Mouse (Mus musculus) C2C12 (cell line): ENCODE data around the gene Wnt4. TPM values are rescaled to one million over a fixed set of nuclear protein-coding genes. Genes with fewer than 3 reads are reported as not detected.

Experiments
- H3K27me3 ChIP-seq: one replicate; pipeline ENCODE4 v1.6.1; 2011; ENCODE audit not compliant: control insufficient read depth, insufficient read depth, insufficient read length
- H3K36me3 ChIP-seq: one replicate; pipeline ENCODE4 v1.6.1; 2011; ENCODE audit not compliant: control insufficient read depth, insufficient read depth
- H3K4me3 ChIP-seq: one replicate; pipeline ENCODE4 v1.5.1; 2011; ENCODE audit warnings: mild to moderate bottlenecking, control low read depth; ENCODE audit not compliant: poor library complexity, insufficient read depth, severe bottlenecking
- H3K79me2 ChIP-seq: one replicate; pipeline ENCODE4 v1.6.1; 2011; ENCODE audit not compliant: control insufficient read depth, insufficient read depth
- H3K79me3 ChIP-seq: one replicate; pipeline ENCODE4 v1.6.1; 2011; ENCODE audit warnings: low read depth, control low read depth
- H3ac ChIP-seq: one replicate; pipeline ENCODE3; 2011; ENCODE audit warnings: low read depth; ENCODE audit not compliant: control insufficient read depth, insufficient read length
- CEBPB ChIP-seq: IDR thresholded peaks from one replicate; pipeline ENCODE4 v1.6.1; 2011; ENCODE audit warnings: low read depth, mild to moderate bottlenecking, control low read depth, moderate library complexity
- CTCF ChIP-seq: IDR thresholded peaks from one replicate; pipeline ENCODE4 v1.5.1; 2011; ENCODE audit not compliant: control insufficient read depth, insufficient read depth, insufficient read length
- FOSL1 ChIP-seq: IDR thresholded peaks from one replicate; pipeline ENCODE4 v1.8.0; 2011; ENCODE audit warnings: mild to moderate bottlenecking, low read length; ENCODE audit not compliant: poor library complexity, insufficient read depth, severe bottlenecking
- MAX ChIP-seq: IDR thresholded peaks from one replicate; pipeline ENCODE4 v1.6.1; 2011; ENCODE audit warnings: mild to moderate bottlenecking, control low read depth
- MYOD1 ChIP-seq: IDR thresholded peaks from one replicate; pipeline ENCODE4 v1.6.1; 2011; ENCODE audit warnings: low read depth; ENCODE audit not compliant: control insufficient read depth, insufficient read length
- MYOG ChIP-seq: IDR thresholded peaks from one replicate; pipeline ENCODE4 v1.6.1; 2011; ENCODE audit not compliant: control insufficient read depth, insufficient read length; ENCODE audit errors: extremely low read depth
- USF1 ChIP-seq: IDR thresholded peaks from one replicate; pipeline ENCODE4 v1.6.1; 2011; ENCODE audit warnings: low read depth, mild to moderate bottlenecking, control low read depth, moderate library complexity
- polyA plus RNA-seq: library from polyadenylated mRNA; unstranded; fragments of >200 nt; fragmentation: generic; extraction: Trizol; gene quantifications from one replicate; pipeline ENCODE4 v1.2.1, GENCODE M21; 2012; ENCODE audit warnings: missing spikeins

The Wnt4 gene
- polyA plus RNA-seq, 1 experiment = 3.3 TPM

DNA sequence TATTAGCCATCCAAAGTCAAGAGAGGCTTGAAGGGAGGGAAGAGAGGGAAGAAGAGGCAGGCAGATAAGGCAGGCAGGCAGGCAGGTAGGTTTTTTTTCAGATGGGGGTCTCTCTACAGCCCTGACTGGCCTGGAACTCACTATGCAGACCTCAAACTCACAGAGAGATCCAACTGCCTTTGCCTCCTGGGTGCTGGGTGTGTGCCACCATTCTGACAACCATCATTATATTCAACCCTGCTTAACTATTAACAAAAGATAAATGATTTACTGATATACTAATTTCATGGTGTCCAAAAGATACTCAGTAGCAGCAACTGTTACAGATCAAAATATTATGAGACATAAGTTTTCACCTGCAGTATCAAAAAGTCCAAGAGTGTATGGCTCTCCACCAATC lies 54.8 kb downstream of the Wnt4 start:
- TF ChIP-seq USF1 = no peak
- TF ChIP-seq MAX = no peak
- no peak for TF ChIP-seq MYOD1
- TF ChIP-seq MYOG = no peak
- TF ChIP-seq CEBPB = no peak
- no peak for TF ChIP-seq CTCF
- TF ChIP-seq FOSL1 = no peak
- Histone ChIP-seq H3K27me3 (no peaks in the 10 kb centered on the region), H3K79me2 (peaks cover 75% of the 10 kb centered on the region), H3K79me3 (peaks cover 48% of the 10 kb centered on the region), H3ac (no peak overlapping the region), H3K4me3 (no peak overlapping the region), H3K36me3 (peaks cover 79% of the 10 kb centered on the region)

DNA sequence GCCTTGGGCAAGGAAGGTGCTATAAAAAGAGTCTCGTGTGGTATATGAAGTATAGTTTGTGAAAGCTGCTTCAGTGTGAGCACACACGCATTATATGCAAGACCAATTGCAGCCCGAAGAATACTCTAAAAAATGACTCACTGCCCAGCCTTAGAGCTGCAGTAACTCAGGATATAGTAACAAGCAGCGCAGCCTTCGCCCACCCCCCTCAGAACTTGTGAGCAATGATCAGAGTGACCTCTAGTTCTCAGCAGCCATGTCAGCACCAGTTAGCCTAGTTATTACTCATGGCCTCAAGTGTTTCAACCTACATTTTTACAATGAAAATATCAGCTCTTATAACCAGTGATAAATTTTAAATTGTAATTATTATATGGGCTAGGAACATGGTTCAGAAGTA lies 59.2 kb downstream of the Wnt4 start:
- peaks cover 47% of the 10 kb centered on the region for H3K36me3 ChIP-seq

DNA sequence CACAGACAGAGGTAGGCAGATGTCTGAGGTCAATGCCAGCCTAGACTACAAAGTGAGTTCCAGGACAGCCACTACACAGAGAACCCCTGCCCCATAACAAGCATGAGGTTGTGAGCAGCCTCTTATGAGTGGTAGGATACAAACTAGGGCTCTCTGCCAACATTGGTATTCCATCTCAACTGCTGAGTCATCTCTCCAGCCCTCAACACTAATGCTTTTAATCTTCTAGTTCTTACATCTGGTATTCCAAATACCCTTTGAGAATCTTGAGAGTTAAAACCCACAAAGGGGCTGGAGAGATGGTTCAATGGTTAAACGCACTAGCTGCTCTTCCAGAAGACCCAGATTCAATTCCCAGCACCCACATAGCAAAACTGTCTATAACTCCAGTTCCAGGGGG lies 62.1 kb downstream of the Wnt4 start:
- Histone ChIP-seq H3K79me3 (peaks cover 95% of the 10 kb centered on the region), H3K36me3 (peaks cover 37% of the 10 kb centered on the region), H3ac (no peak overlapping the region), H3K4me3 (no peak overlapping the region), H3K27me3 (no peaks in the 10 kb centered on the region), H3K79me2 (peaks cover 100% of the 10 kb centered on the region)
- TF ChIP-seq MAX (no peak), CTCF (no peak), MYOD1 (no peak), FOSL1 (no peak), MYOG (no peak), CEBPB (no peak), USF1 (no peak)

More for the DNA sequence above, 59.2 kb downstream of the Wnt4 start:
- Histone ChIP-seq H3K79me3 (peaks cover 76% of the 10 kb centered on the region), H3ac (no peak overlapping the region), H3K79me2 (peaks cover 99% of the 10 kb centered on the region), H3K27me3 (no peaks in the 10 kb centered on the region), H3K4me3 (no peak overlapping the region)
- no peak for TF ChIP-seq CEBPB
- TF ChIP-seq MYOD1 = no peak
- no peak for TF ChIP-seq MYOG
- no peak for TF ChIP-seq MAX
- TF ChIP-seq CTCF = no peak
- TF ChIP-seq FOSL1 = no peak
- no peak for TF ChIP-seq USF1

DNA sequence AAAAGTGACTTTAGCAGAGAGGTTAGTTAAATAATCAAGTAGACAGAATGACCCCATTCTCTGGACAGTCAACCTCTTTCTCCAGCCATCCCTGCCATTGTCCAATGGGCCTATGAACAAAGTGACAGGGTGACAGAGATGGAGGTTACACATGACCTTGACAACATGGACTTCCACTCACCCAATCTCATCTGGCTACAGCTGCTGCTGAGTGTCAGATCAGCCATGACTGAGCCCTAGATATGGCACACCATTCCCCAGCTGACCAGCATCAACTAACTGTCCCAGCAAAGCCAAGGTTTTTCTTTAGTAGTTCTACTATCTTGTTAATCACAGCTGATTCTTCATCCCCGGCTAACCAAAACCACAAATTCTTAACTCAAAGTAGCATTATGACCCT lies 65.5 kb downstream of the Wnt4 start:
- Histone ChIP-seq H3ac (no peak overlapping the region), H3K36me3 (peaks cover 33% of the 10 kb centered on the region), H3K79me3 (peaks cover 93% of the 10 kb centered on the region), H3K4me3 (no peak overlapping the region), H3K27me3 (no peaks in the 10 kb centered on the region), H3K79me2 (peaks cover 100% of the 10 kb centered on the region)
- TF ChIP-seq MAX = no peak
- TF ChIP-seq FOSL1 = no peak
- no peak for TF ChIP-seq MYOG
- TF ChIP-seq CTCF = no peak
- TF ChIP-seq USF1 = no peak
- no peak for TF ChIP-seq CEBPB
- no peak for TF ChIP-seq MYOD1

DNA sequence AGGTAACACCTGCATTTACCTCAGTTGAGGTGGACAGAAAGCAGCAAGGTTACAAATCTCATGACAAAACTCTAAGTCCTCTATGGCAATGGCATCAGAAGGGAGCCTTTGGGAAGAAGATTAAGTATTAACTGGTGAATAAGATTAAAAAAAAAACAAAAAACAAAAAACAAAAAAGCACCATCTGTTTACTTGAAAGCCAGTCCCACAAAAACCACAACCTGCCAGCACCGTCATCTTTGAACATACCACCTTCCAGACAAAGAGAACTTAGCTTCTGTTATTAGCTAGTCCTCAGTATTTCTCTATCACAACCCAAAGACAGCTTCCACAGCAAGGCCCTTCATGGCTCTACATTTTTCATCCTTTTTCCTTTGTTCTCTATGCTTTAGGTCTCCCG lies 67.8 kb downstream of the Wnt4 start:
- H3K27me3 ChIP-seq = no peaks in the 10 kb centered on the region
- peaks cover 94% of the 10 kb centered on the region for H3K79me3 ChIP-seq
- peaks cover 22% of the 10 kb centered on the region for H3K36me3 ChIP-seq
- peaks cover 100% of the 10 kb centered on the region for H3K79me2 ChIP-seq
- H3K4me3 ChIP-seq = no peak overlapping the region
- TF ChIP-seq MYOD1 = no peak
- no peak for TF ChIP-seq CTCF
- no peak for TF ChIP-seq USF1
- TF ChIP-seq FOSL1 = no peak
- TF ChIP-seq MAX = no peak
- no peak for TF ChIP-seq CEBPB
- no peak overlapping the region for H3ac ChIP-seq

- H3K36me3 ChIP-seq = peaks cover 25% of the 10 kb centered on the region
- H3ac ChIP-seq = no peak overlapping the region
- no peaks in the 10 kb centered on the region for H3K27me3 ChIP-seq
- no peak overlapping the region for H3K4me3 ChIP-seq
- peaks cover 94% of the 10 kb centered on the region for H3K79me3 ChIP-seq
- peaks cover 100% of the 10 kb centered on the region for H3K79me2 ChIP-seq
- TF ChIP-seq MAX (no peak), MYOG (no peak), MYOD1 (no peak), FOSL1 (no peak), CTCF (no peak), CEBPB (no peak), USF1 (no peak)
Observed at GRCm38 (mm10) chr4:137345790-137346189, 68.5 kb downstream of the Wnt4 start.
